Mouse (Mus musculus): ENCODE data around the gene Syce1.

The Syce1 gene

GRCm38 (mm10) chr7:140787406-140788052 lies at the start of gene Syce1:
TSS of gene Syce1 (minus strand) at chr7:140787852.
- no peak for DNase-seq (ENCODE audit: extremely low spot score)

DNA sequence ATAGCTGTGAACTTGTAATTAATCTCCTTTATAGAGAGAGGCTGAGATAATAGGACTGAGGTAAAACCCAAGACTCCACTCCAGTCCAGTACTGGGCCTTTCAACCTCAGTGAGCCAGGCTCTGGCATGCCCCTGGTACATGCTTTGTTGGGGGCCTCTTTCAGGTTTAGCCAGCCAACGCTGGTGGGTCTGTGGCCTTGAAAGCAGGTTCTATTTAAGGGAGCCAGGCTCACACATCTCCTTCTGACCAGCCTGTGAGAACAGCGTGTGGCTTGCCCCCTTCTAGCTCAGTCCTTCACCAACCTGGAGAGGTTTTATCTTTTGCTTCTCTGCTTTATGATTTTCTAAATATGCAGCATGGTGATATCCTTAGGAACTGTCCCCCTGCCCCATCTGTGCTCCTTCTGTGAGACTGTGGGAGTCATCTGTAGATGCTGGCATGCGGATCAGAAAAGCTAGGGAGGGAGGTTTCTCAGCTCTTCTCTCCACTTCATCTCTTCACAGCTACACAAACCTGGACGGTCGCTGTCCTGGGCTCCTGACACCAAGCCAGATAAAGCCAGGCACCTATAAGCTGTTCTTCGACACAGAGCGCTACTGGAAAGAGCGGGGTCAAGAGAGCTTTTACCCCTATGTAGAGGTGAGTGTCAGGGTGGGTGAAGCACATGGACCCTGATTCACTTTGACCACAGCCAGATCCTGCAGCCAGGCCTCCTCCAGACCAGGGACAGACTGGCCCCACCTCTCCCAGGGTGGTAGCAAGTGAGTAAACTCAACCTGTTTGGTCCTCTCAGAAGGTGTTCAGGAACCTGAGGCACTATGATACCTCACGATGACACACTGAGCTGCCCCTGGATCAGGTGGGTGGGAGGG lies 48.8 kb upstream of the Syce1 start:
- no peak for DNase-seq (ENCODE audit: extremely low spot score)

DNA sequence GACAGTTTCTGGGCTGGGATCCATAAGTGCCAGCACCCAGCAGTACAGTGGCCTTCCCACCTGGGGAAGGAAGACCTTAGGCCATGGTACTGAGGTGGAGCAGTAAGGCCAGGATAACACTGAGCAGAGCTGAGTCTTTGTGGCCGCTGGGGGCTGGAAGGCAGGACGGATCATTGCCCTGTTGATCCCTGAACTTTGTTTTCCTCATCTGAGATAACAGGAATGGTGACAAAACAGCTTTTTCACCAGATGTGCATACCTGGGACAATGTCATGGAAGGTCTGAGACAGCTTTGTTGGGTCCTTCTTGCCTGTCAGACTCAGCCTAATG lies 48.1 kb upstream of the Syce1 start:
- DNase-seq (ENCODE audit: extremely low spot score), result no peak

DNA sequence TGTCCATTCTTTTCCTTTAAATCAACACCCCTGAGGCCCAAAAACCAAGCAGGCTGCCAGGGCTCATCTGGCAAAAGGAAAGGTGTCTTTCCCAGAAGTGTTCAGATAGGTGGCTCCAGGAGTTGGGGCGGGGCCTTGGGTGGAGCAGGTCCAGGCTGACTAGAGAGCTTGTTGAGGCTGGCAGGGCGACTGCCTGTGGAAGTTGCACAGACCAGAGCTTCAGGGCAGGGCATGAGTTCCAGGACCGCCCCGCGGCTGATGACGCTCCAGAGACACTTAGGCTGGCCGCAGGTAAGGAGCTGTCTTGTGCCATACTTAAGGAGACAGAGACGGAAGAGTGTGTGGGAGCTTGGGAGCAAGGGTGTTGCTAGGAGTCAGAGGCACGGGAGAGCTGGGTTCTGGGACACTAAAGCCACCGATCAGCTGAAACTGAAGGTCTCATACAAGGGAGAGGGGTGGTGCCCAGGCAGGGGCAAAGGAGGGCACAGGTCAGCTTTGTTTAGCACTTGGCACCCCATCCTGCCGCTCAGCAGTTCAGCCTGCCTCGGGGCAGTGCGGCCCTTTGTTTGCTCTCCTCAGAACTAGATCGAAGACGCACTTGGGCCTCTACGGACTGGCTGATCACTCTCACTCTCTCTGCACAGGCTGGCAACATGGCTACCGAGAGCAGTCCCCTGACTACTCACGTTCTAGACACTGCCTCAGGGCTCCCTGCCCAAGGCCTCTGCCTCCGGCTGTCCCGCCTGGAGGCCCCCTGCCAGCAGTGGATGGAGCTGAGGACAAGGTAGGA lies 47.5 kb upstream of the Syce1 start, which contains the start of gene Urah:
Gene Urah, plus strand, starts transcription at position 51 of the 790 bp plus-strand sequence.
- DNase-seq (ENCODE audit: extremely low spot score), result no peak

DNA sequence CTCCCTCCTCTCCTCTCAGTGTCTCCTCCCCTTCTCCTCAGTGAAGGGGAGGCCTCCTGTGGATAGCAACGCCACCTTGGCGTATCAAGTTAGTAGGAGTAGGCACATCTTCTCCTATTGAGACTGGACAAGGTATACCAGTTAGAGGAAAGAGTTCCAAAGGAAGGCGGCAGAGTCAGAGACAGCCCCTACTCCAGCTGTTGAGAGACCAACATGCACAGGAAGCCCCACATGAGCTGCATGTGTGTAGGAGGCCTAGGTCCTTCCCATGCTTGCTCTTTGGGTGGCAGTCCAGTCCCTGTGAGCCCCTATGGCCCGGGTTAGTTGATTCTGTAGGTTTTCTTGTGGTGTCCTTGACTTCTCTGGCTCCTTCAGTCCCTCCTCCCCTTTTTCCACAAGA lies 45.7 kb upstream of the Syce1 start:
- DNase-seq (ENCODE audit: extremely low spot score), result no peak

DNA sequence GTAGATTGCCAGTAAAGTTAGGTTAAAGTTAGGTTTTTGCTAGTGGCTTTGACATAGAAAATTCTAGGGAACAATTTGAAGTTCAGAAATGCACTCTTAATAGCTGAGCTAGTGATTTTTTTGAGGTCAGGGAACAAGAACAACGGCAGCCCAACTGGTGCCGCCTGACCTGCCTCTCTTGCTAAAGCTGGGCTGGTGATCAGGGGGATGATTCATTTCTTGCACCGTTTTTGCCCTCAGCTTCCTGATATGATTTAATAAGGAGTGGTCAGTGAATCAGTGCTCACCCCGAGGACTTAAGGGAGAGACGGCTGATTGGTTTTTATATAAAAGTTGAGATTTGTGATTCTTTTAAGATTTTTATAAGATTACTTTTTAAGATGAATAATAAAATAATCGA lies 43.8 kb upstream of the Syce1 start:
- DNase-seq (ENCODE audit: extremely low spot score), result no peak

DNA sequence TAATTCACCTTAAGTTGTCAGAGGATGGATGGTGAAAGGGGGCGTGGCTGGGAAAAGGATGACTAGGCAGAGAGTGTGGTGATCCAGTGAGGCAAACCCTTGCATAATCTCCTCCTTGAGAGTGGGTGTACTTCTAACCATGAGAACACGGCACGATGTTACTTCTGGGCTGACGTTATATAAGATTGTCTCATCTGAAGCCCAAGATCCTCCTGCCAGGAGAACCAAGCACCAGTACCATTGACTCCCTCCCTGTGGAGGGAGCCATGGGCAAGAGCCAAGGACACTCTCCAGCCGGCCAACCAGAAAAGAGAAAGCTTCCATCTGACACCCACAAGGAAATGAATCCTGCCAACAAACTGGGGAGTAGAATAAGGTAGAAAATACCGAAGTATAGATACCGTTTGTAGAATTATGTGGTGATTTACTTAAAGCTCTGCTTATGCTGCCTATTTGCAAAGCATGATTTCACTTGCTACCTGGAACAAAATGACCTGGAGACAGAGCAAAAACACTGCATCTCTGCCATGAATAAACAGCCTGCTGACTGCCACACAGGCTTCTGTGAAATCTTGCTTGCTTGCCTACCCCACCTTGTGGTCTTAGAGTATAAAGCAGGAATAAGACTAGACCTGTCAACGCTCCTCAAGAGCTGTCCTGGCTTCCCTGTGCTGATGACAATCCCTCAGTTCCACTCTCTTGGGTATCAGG lies 40.7 kb upstream of the Syce1 start:
- DNase-seq (ENCODE audit: extremely low spot score), result peak; percentile 23

DNA sequence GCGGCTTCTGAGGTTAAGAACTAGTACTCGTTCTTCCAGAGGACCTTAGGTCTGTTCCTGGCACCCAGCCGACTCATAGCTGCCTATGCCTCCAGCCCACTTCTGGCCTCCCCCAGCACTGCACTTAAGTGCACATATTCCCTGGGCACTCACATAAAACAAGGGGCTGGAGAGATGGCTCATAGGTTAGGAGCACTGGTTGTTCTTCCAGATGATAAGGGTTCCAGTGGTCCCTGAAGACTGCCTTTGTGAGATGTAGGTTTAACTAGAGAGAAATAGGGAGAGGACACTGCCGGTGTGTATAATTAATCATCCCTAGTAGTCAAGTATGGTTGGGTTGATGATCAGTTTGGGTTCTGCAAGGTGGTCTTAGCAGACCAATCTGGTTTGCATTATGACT lies 35.1 kb upstream of the Syce1 start:
- DNase-seq (ENCODE audit: extremely low spot score), result no peak

- peak; percentile 63 for DNase-seq (ENCODE audit: extremely low spot score)
These were observed 34.1 kb upstream of the Syce1 start, which contains the start of gene Zfp941 for GRCm38 (mm10) chr7:140821653-140822329. TSS of gene Zfp941 (minus strand) at chr7:140822178.

- DNase-seq (ENCODE audit: extremely low spot score), result no peak
These were observed 33.6 kb upstream of the Syce1 start for GRCm38 (mm10) chr7:140821305-140821652.

DNA sequence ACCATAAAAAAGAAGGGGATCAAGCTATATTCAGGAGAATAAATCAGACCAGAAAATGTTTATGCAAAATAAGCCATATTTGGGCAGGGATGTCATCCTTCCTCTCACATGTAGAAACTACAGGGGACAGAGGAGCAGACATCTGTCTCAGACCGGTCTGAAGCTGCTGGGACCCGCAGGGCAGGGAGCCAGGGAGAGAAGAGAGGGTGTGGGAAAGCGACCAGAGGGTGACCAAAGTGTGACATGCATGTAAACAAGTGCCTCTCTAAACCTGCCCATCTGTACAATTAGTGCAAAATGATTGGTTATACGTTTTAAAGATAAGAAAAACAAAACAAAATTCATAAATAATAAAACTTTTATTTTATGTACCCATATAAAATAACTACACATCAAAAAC lies 32.5 kb upstream of the Syce1 start:
- no peak for DNase-seq (ENCODE audit: extremely low spot score)

DNA sequence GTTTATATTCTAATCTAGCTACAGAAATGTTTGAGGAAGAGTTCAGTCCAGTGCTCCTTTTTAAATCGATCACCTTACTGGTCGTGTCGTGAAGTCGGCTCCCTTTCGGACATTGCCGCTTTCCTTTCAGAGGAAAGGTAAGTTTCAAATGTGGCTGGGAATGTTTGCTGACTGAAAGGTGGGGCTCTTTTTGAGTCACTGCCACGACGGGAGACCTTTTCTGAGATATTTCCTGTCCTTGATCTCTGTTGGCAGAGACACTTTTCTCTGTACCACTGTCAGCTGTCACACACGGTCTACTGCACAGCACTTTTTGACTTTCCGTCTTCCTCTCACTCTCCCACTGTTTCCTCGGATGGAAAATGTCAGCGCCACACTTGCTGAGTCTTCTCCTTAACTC lies 25.2 kb upstream of the Syce1 start:
- no peak for DNase-seq (ENCODE audit: extremely low spot score)

GRCm38 (mm10) chr7:140811714-140812113 lies 24.1 kb upstream of the Syce1 start:
- no peak for DNase-seq (ENCODE audit: extremely low spot score)

DNA sequence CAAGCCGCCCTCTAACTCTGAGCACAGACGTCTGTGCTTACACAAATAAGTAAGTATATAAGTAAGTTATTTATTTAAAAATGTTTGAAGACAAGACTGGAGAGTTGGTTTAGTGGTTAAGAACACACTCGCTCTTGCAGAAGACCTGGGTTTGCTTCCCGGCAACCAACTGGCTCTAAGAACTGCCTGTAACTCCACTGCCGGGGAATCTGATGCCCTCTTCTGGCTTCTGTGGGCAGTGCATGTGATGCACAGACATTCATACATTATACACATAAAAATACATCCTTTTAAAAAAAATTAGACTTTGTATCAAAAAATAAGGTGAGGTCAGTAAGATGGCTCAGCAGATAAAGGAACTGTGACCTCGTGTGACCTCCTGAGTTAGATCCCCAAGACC lies 22.8 kb upstream of the Syce1 start:
- no peak for DNase-seq (ENCODE audit: extremely low spot score)

GRCm38 (mm10) chr7:140805704-140806103 lies 18.1 kb upstream of the Syce1 start:
- peak; percentile 16 for DNase-seq (ENCODE audit: extremely low spot score)

DNA sequence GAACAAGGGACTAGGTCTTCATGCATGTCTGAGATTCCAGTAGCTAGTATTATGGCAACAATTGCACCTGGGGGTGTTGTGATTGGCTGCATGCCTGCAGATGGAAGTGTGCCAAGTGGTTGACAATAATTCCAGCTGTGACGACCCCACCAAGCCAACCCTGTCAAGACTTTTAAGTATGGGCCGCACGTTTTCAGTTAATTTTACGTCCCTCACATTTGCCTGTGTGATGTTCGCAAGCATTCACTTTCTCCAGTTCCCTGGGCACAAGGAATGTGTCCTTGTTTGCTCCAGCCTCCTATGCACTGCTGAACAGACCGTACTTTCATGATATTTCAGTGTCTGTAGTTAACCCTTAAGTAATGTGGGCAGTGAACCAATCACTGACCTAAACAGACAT lies 15.0 kb upstream of the Syce1 start:
- no peak for DNase-seq (ENCODE audit: extremely low spot score)

DNA sequence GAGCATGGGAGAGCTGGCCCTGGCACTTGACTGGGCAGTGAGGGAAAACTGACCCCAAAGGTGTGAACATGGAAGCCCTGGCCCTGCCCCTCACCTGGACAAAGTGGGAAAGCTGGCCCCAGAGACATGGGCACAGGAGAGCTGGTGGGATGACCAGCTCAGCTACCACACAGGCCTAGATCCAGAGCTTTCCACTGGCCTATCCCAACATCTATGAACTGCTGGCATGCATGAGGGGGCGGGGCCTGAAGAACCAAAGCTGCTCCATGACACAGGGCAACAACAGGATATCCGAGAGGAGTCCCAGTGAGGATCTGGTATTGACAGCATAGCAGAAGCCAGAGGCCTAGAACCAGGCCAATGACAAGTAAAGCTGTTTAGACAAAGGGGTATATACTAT lies 10.6 kb upstream of the Syce1 start:
- DNase-seq (ENCODE audit: extremely low spot score), result no peak

GRCm38 (mm10) chr7:140797619-140798018 lies 10.0 kb upstream of the Syce1 start:
- no peak for DNase-seq (ENCODE audit: extremely low spot score)

DNA sequence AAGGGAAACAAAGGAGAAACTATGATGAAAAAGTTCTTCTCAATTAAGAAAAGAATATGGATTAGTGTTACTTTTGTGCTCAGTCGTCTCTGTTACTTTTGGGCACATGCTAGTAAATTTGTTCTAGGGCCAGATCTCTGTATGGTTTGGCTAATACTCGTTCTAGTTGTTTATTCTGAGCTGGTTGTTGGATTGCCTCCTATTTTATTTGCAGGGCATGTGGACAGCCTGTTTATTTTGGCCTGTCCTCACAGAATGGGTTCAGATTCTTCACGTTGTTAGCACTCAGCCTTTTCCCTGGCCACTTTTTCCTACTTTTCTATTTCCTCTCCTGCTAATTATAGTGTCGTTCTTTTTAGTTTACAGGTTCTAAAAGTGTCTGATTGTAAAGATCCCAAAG lies 5.9 kb upstream of the Syce1 start:
- no peak for DNase-seq (ENCODE audit: extremely low spot score)

- DNase-seq (ENCODE audit: extremely low spot score), result no peak
These were observed 392 bp upstream of the Syce1 start for GRCm38 (mm10) chr7:140788053-140788435.

- DNase-seq (ENCODE audit: extremely low spot score), result no peak
These were observed 7.1 kb downstream of the Syce1 start for GRCm38 (mm10) chr7:140780548-140780947.

Data from embryo, embryonic 9.5 days (tissue).